Mouse (Mus musculus): ENCODE data around the gene Pcgf1. TPM values are rescaled to one million over a fixed set of nuclear protein-coding genes. Genes with fewer than 3 reads are reported as not detected.

Pcgf1 gene
- total RNA-seq (2014; rRNA removed) (16.1 and 18.8 TPM in 2 replicates), polyA plus RNA-seq (2015; fragmentation: Nextera tagmentation; extraction: Ambion mirVana) (30.7 and 30.8 TPM in 2 replicates)

DNA sequence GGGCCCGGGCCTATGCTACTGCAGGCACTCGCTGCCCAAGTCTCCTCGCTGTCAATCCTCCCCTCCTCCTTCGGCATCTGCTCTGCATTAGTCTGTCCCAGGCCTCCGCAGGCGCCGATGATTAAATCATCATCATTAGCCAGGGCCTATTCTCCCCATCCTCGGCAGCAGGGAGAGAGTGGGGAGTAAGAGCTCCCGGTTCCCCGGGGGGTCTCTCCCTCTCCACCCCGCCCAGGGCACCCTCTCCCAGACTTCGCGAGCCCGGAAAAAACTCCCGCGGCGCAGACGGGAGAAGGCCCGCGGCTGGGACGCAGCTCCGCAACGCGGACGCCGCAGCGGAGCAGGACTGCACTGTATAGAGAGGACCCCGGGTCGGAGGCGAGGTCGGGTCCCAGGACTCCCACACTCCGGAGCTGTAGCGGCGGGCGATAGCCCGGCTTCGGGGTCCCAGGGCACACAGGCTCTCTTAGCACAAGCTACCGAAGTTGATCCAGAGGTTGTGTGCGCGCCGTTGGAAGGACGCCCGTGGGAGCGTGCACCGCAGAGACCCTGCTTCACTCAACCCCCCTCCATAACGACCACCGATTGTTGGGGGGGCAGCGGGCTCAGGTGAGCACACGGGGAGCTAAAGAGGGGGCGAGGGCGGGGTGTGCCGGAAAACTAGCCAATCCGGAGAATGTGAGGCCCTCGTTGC lies at the start of gene Pcgf1:
Gene Pcgf1 (plus strand): TSS at position 240 of the 694 bp plus-strand sequence.
- Histone ChIP-seq H3K27me3 (ENCODE audit: insufficient read depth, low read length) (peaks cover 30% of the 10 kb centered on the region), H3K4me1 (ENCODE audit: insufficient read depth) (no peaks in the 10 kb centered on the region), H3K4me3 (ENCODE audit: low read depth, low read length) (peak within 1 kb of the TSS; percentile 74), H3K36me3 (ENCODE audit: insufficient read depth) (peaks cover 14% of the 10 kb centered on the region; the same call in 1 of the 2 replicates), H3K4me2 (ENCODE audit: low read depth) (peak within 1 kb of the TSS; percentile 97), H3K9me3 (ENCODE audit: low read length) (no peaks in the 10 kb centered on the region), H3K9ac (peak within 1 kb of the TSS; percentile 79), H3K27ac (ENCODE audit: low read depth, low read length) (peak within 1 kb of the TSS; percentile 93)
- peak; percentile 36 for ATAC-seq
- TF ChIP-seq CTCF (IDR thresholded peaks at IDR 0.05; ENCODE audit: low read depth) = no peak
- 1% methylated on average over 53 of the region's 54 CpGs for WGBS
- DNase-seq = no peak

- H3K9me3 ChIP-seq (ENCODE audit: low read length) = no peaks in the 10 kb centered on the region
- no peak overlapping the region for H3K4me2 ChIP-seq (ENCODE audit: low read depth)
- WGBS = 24% methylated on average over 10 of the region's 10 CpGs
Observed at GRCm38 (mm10) chr6:83029777-83030176, 47.9 kb upstream of the Pcgf1 start.

GRCm38 (mm10) chr6:83031111-83031510 lies 46.6 kb upstream of the Pcgf1 start:
- no peak for ATAC-seq
- H3K4me1 ChIP-seq (ENCODE audit: insufficient read depth) = peaks cover 15% of the 10 kb centered on the region
- WGBS = 52% methylated on average over 7 of the region's 7 CpGs

More at GRCm38 (mm10) chr6:83029777-83030176, 47.9 kb upstream of the Pcgf1 start:
- TF ChIP-seq CTCF (IDR thresholded peaks at IDR 0.05; ENCODE audit: low read depth) = no peak
- Histone ChIP-seq H3K9ac (no peak overlapping the region), H3K4me1 (ENCODE audit: insufficient read depth) (peaks cover 15% of the 10 kb centered on the region), H3K27ac (ENCODE audit: low read depth, low read length) (no peak overlapping the region), H3K36me3 (ENCODE audit: insufficient read depth) (no peaks in the 10 kb centered on the region), H3K27me3 (ENCODE audit: insufficient read depth, low read length) (peaks cover 24% of the 10 kb centered on the region), H3K4me3 (ENCODE audit: low read depth, low read length) (no peak overlapping the region)
- ATAC-seq (no peak), DNase-seq (no peak)

DNA sequence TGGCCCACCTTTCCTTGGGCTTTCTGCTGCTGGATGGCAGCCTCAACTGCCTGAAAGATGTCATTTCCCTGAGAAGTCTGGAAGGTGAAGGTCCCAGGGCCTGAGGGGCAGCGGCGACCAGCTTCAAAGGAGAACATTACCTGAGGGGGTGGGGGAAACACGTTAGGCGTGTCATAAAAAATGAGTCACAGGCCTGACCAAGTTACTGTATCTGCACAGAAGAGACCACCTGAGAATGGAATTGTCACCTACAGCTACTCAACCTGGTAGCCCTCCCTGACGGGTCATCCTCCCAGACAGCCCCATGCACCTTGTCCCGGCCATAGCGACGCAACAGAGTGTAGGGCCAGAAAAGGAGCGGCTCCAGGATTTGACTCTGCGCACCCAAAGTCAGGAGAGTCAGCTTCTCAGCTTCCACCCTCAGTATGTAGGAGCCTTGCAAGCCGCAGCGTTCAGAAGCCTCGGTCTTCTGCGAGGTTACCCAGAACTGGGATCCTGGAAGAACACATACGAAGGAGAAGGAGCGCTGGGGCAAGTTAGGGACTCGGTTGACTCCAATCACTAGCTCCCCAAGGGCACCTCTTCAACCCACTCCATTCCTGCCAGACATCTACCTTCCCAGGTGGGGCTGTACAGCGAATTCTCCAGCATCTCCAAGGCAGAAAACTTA lies 45.6 kb upstream of the Pcgf1 start:
- no peak for TF ChIP-seq CTCF (IDR thresholded peaks at IDR 0.05; ENCODE audit: low read depth)
- ATAC-seq = no peak

More at GRCm38 (mm10) chr6:83031111-83031510, 46.6 kb upstream of the Pcgf1 start:
- no peak overlapping the region for H3K4me2 ChIP-seq (ENCODE audit: low read depth)
- DNase-seq = no peak
- no peak for TF ChIP-seq CTCF (IDR thresholded peaks at IDR 0.05; ENCODE audit: low read depth)
- no peaks in the 10 kb centered on the region for H3K9me3 ChIP-seq (ENCODE audit: low read length)
- no peak overlapping the region for H3K27ac ChIP-seq (ENCODE audit: low read depth, low read length)
- H3K36me3 ChIP-seq (ENCODE audit: insufficient read depth) = no peaks in the 10 kb centered on the region
- H3K4me3 ChIP-seq (ENCODE audit: low read depth, low read length) = no peak overlapping the region
- no peak overlapping the region for H3K9ac ChIP-seq
- peaks cover 24% of the 10 kb centered on the region for H3K27me3 ChIP-seq (ENCODE audit: insufficient read depth, low read length)

DNA sequence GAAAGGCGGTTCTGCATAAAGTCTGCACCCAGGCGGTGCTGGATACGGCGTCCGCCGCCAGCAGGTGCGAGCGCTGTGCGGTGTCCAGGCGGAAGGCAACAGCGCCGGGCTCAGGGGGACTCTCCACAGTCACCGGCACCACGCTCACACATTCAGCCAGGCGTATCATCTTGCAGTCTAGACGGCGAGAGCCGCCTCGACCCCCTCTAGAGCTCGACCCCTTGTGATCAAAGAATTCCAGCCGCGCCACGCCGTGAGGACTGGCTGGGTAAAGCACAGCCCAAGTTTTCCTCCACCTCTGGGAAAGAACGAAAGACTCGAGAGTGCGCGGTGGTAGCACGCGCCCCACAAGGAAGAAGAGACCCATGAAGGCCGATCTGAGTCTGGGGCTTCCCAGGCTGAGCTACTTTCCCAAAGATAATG lies 44.9 kb upstream of the Pcgf1 start:
- Histone ChIP-seq H3K27ac (ENCODE audit: low read depth, low read length) (no peak overlapping the region), H3K4me1 (ENCODE audit: insufficient read depth) (peaks cover 15% of the 10 kb centered on the region), H3K9ac (peak overlapping the region; percentile 37), H3K27me3 (ENCODE audit: insufficient read depth, low read length) (peaks cover 24% of the 10 kb centered on the region), H3K9me3 (ENCODE audit: low read length) (no peaks in the 10 kb centered on the region), H3K36me3 (ENCODE audit: insufficient read depth) (no peaks in the 10 kb centered on the region), H3K4me2 (ENCODE audit: low read depth) (peak overlapping the region; percentile 85), H3K4me3 (ENCODE audit: low read depth, low read length) (peak overlapping the region; percentile 43)
- TF ChIP-seq CTCF (IDR thresholded peaks at IDR 0.05; ENCODE audit: low read depth) = peak; percentile 5; the same call in 1 of the 2 replicates
- DNase-seq = peak; percentile 22
- peak; percentile 34 for ATAC-seq
- WGBS = 1% methylated on average over 31 of the region's 31 CpGs

More for the DNA sequence above, 45.6 kb upstream of the Pcgf1 start:
- H3K9ac ChIP-seq = no peak overlapping the region
- H3K27me3 ChIP-seq (ENCODE audit: insufficient read depth, low read length) = peaks cover 24% of the 10 kb centered on the region
- H3K4me2 ChIP-seq (ENCODE audit: low read depth) = peak overlapping the region; percentile 85
- H3K9me3 ChIP-seq (ENCODE audit: low read length) = no peaks in the 10 kb centered on the region
- H3K36me3 ChIP-seq (ENCODE audit: insufficient read depth) = no peaks in the 10 kb centered on the region
- H3K4me3 ChIP-seq (ENCODE audit: low read depth, low read length) = peak overlapping the region; percentile 43
- no peak overlapping the region for H3K27ac ChIP-seq (ENCODE audit: low read depth, low read length)
- 27% methylated on average over 18 of the region's 18 CpGs for WGBS
- peaks cover 15% of the 10 kb centered on the region for H3K4me1 ChIP-seq (ENCODE audit: insufficient read depth)
- DNase-seq = no peak

GRCm38 (mm10) chr6:83033249-83034185 lies 44.2 kb upstream of the Pcgf1 start, which contains the start of the genes Dok1 and Loxl3:
Gene Dok1 (minus strand): TSS chr6:83033471.
Gene Loxl3 (plus strand): TSS chr6:83034173.
- H3K9me3 ChIP-seq (ENCODE audit: low read length) = no peaks in the 10 kb centered on the region
- H3K4me3 ChIP-seq (ENCODE audit: low read depth, low read length) = peak within 1 kb of the TSS; percentile 43
- H3K27ac ChIP-seq (ENCODE audit: low read depth, low read length) = peak within 1 kb of the TSS; percentile 36; the same call in 1 of the 2 replicates
- TF ChIP-seq CTCF (IDR thresholded peaks at IDR 0.05; ENCODE audit: low read depth) = no peak
- peaks cover 24% of the 10 kb centered on the region for H3K27me3 ChIP-seq (ENCODE audit: insufficient read depth, low read length)
- under 1% methylated on average over 51 of the region's 51 CpGs for WGBS
- ATAC-seq = peak; percentile 74
- H3K4me1 ChIP-seq (ENCODE audit: insufficient read depth) = peaks cover 19% of the 10 kb centered on the region
- peak within 1 kb of the TSS; percentile 85 for H3K4me2 ChIP-seq (ENCODE audit: low read depth)
- peak; percentile 43 for DNase-seq
- H3K9ac ChIP-seq = peak within 1 kb of the TSS; percentile 37
- H3K36me3 ChIP-seq (ENCODE audit: insufficient read depth) = no peaks in the 10 kb centered on the region
